Mouse (Mus musculus) liver, postnatal 0 days (tissue): Measurements from ENCODE around the gene Gm13283. TPM values are rescaled to one million over a fixed set of nuclear protein-coding genes. Genes with fewer than 3 reads are reported as not detected.

ENCODE experiments used
- ATAC-seq: fragments of 200-750 bp; cut with Nextera tagmentation; 2 replicates; pipeline ENCODE4 v1.8.0; 2017; ENCODE audit warnings: mild to moderate bottlenecking, moderate library complexity
- DNase-seq: peaks from one replicate; pipeline ENCODE4 v3.0.0-alpha.2; 2016
- H3K27ac ChIP-seq: fragments of 300-500 bp; sonication (generic); 2 replicates; pipeline ENCODE4 v1.5.1; 2014; ENCODE audit warnings: antibody characterized with exemption, moderate library complexity, mild to moderate bottlenecking, low read depth
- H3K27me3 ChIP-seq: fragments of 300-500 bp; sonication (generic); 2 replicates; pipeline ENCODE4 v1.6.1; 2014; ENCODE audit warnings: low read length, control low read depth, mixed read lengths; ENCODE audit not compliant: insufficient read depth
- H3K36me3 ChIP-seq: fragments of 300-500 bp; sonication (generic); replicated peaks from 2 replicates; pipeline ENCODE4 v1.6.1; 2014; ENCODE audit warnings: mild to moderate bottlenecking, control low read depth, low read length, moderate library complexity, mixed read lengths; ENCODE audit not compliant: insufficient read depth
- H3K4me1 ChIP-seq: fragments of 300-500 bp; sonication (generic); 2 replicates; pipeline ENCODE4 v1.6.1; 2014; ENCODE audit warnings: antibody characterized with exemption, mild to moderate bottlenecking, control low read depth; ENCODE audit not compliant: insufficient read depth
- H3K4me2 ChIP-seq: fragments of 300-500 bp; sonication (generic); 2 replicates; pipeline ENCODE4 v1.6.1; 2014; ENCODE audit warnings: low read depth, mild to moderate bottlenecking, low read length, moderate library complexity, mixed read lengths
- H3K4me3 ChIP-seq: fragments of 300-500 bp; sonication (generic); 2 replicates; pipeline ENCODE4 v1.5.1; 2014; ENCODE audit warnings: low read depth, low read length
- H3K9ac ChIP-seq: fragments of 300-500 bp; sonication (generic); replicated peaks from 2 replicates; pipeline ENCODE4 v1.6.1; 2014; ENCODE audit warnings: mild to moderate bottlenecking, moderate library complexity
- H3K9me3 ChIP-seq: fragments of 300-500 bp; sonication (generic); 2 replicates; pipeline ENCODE4 v1.6.1; 2016; ENCODE audit warnings: mild to moderate bottlenecking, control low read depth, low read length, mixed read lengths
- CTCF ChIP-seq: sonication (generic); IDR thresholded peaks from 2 replicates; pipeline ENCODE4 v1.5.1; 2016; ENCODE audit warnings: antibody characterized with exemption, low read depth
- EP300 ChIP-seq: IDR thresholded peaks from 2 replicates; pipeline ENCODE4 v1.6.1; 2016; ENCODE audit warnings: antibody characterized with exemption, low read depth, mild to moderate bottlenecking
- WGBS: fragments of 180-500 bp; shearing (Covaris S2); extraction: QIAGEN DNeasy Blood & Tissue Kit; methylation state at CpG from one replicate; pipeline ENCODE4 v1.1.7; 2014; ENCODE audit not compliant: insufficient replicate concordance; 5-methylcytosine and 5-hydroxymethylcytosine counted together
- polyA plus RNA-seq: library from polyadenylated mRNA; unstranded; fragments of >200 nt; fragmentation: Nextera tagmentation; extraction: Ambion mirVana; gene quantifications from 2 replicates; pipeline ENCODE4 v1.2.1, GENCODE M21; 2015

Gene Gm13283
- polyA plus RNA-seq, 1 experiment from 2014 or later = not detected

DNA sequence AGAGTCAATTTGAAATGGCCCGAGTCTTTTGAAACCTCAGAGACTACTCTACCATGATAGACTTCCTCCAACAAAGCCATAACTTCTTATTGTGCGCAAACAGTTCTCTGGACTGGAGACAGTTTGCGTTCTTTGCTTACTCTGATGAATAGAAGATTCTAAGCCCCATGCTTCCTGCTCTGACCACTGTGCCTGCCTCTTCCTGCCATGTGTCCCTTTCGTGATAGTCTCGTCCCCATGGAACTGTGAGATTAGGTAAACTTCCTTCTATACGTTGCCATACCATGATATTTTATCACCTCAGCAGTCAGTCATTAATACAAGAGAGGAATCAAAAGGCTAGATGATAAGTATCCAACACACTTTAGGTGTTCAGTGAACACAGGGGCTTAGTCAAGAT lies 33.2 kb upstream of the Gm13283 start:
- H3K9ac ChIP-seq = no peak overlapping the region
- no peak overlapping the region for H3K4me3 ChIP-seq
- 27% methylated on average over 6 of the region's 6 CpGs for WGBS
- H3K27me3 ChIP-seq = no peaks in the 10 kb centered on the region
- TF ChIP-seq CTCF (no peak), EP300 (no peak)
- H3K27ac ChIP-seq = 0 out of 2 replicates have a peak overlapping the region, but pooled peaks have one; percentile 16
- ATAC-seq = no peak
- H3K4me1 ChIP-seq = no peaks in the 10 kb centered on the region
- DNase-seq = no peak
- H3K9me3 ChIP-seq = no peaks in the 10 kb centered on the region
- H3K4me2 ChIP-seq = peak overlapping the region; percentile 44
- no peaks in the 10 kb centered on the region for H3K36me3 ChIP-seq

GRCm38 (mm10) chr4:88727324-88727723 lies 32.6 kb upstream of the Gm13283 start:
- 0% methylated on average over 1 of the region's 1 CpGs for WGBS
- DNase-seq (peak; percentile 41), ATAC-seq (peak; percentile 44; the same call in 1 of the 2 replicates)
- Histone ChIP-seq H3K36me3 (no peaks in the 10 kb centered on the region), H3K4me3 (no peak overlapping the region), H3K9me3 (no peaks in the 10 kb centered on the region), H3K4me1 (no peaks in the 10 kb centered on the region), H3K4me2 (peak overlapping the region; percentile 44), H3K9ac (no peak overlapping the region), H3K27ac (no peak overlapping the region), H3K27me3 (no peaks in the 10 kb centered on the region)
- peak; percentile 85 for TF ChIP-seq CTCF
- no peak for TF ChIP-seq EP300

GRCm38 (mm10) chr4:88738480-88738879 lies 21.4 kb upstream of the Gm13283 start:
- ATAC-seq = no peak; the same call in 1 of the 2 replicates
- peak; percentile 87 for DNase-seq
- Histone ChIP-seq H3K4me3 (no peak overlapping the region), H3K27me3 (no peaks in the 10 kb centered on the region), H3K36me3 (no peaks in the 10 kb centered on the region), H3K4me1 (no peaks in the 10 kb centered on the region), H3K9me3 (no peaks in the 10 kb centered on the region), H3K4me2 (no peak overlapping the region), H3K9ac (no peak overlapping the region), H3K27ac (no peak overlapping the region)
- WGBS = 2% methylated on average over 2 of the region's 2 CpGs
- peak; percentile 92 for TF ChIP-seq CTCF
- TF ChIP-seq EP300 = no peak

GRCm38 (mm10) chr4:88739036-88739435 lies 20.9 kb upstream of the Gm13283 start:
- TF ChIP-seq EP300 (no peak), CTCF (no peak)
- Histone ChIP-seq H3K4me1 (no peaks in the 10 kb centered on the region), H3K9ac (no peak overlapping the region), H3K27me3 (no peaks in the 10 kb centered on the region), H3K9me3 (no peaks in the 10 kb centered on the region), H3K27ac (no peak overlapping the region), H3K4me2 (no peak overlapping the region), H3K4me3 (no peak overlapping the region), H3K36me3 (no peaks in the 10 kb centered on the region)
- ATAC-seq (no peak), DNase-seq (no peak)
- WGBS = 75% methylated on average over 6 of the region's 6 CpGs

GRCm38 (mm10) chr4:88741426-88741825 lies 18.5 kb upstream of the Gm13283 start:
- Histone ChIP-seq H3K4me3 (no peak overlapping the region), H3K27me3 (no peaks in the 10 kb centered on the region), H3K4me2 (no peak overlapping the region), H3K36me3 (no peaks in the 10 kb centered on the region), H3K9me3 (no peaks in the 10 kb centered on the region), H3K27ac (no peak overlapping the region), H3K4me1 (no peaks in the 10 kb centered on the region), H3K9ac (no peak overlapping the region)
- WGBS = 44% methylated on average over 4 of the region's 4 CpGs
- DNase-seq (no peak), ATAC-seq (no peak)
- TF ChIP-seq EP300 (no peak), CTCF (no peak)

DNA sequence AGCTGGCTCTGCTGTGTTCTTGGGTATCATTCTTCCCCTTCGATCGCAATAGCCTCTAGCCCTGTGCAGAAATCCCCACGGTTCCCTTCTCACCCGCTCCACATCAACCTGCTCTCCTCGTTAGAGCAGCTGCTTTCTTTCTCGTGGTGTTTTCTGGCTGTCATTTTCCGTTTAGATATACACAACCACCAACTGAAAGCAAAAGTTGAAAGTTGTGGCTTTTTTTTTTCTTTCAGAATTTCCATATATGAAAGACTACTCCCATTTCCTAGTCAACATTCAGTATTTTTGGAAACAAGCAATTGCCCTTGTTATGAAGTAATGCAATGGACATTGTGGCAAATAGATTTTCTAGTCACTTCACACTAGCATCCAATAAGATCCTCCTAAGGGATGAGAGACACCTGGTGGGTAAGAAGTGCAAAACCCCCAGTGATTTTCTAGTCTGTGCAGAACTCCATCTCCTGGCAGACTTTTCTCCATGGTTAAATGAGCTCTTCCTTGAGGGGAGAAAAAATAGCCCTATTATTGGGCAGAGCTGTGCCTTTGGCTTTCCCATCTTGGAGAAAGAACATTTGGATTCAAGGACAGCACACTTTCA lies 17.0 kb upstream of the Gm13283 start:
- DNase-seq (no peak), ATAC-seq (no peak)
- H3K4me2 ChIP-seq = no peak overlapping the region
- 44% methylated on average over 7 of the region's 7 CpGs for WGBS
- H3K9ac ChIP-seq = no peak overlapping the region
- no peak overlapping the region for H3K4me3 ChIP-seq
- H3K27ac ChIP-seq = no peak overlapping the region
- TF ChIP-seq CTCF (peak; percentile 20; the same call in 1 of the 2 replicates), EP300 (no peak)
- H3K9me3 ChIP-seq = no peaks in the 10 kb centered on the region
- no peaks in the 10 kb centered on the region for H3K27me3 ChIP-seq
- no peaks in the 10 kb centered on the region for H3K4me1 ChIP-seq
- no peaks in the 10 kb centered on the region for H3K36me3 ChIP-seq
